Mouse (Mus musculus): ENCODE results near the gene Trim11.

Trim11 gene

GRCm38 (mm10) chr11:58980381-58980990 lies 2.6 kb downstream of the Trim11 start:
- no peak for DNase-seq (ENCODE audit: low read depth, low spot score)

GRCm38 (mm10) chr11:58981541-58982447 lies 3.9 kb downstream of the Trim11 start:
- peak; percentile 86 for DNase-seq (ENCODE audit: low read depth, low spot score)

GRCm38 (mm10) chr11:58982471-58983097 lies 4.7 kb downstream of the Trim11 start:
- peak; percentile 21 for DNase-seq (ENCODE audit: low read depth, low spot score)

GRCm38 (mm10) chr11:58983691-58984341 lies 5.9 kb downstream of the Trim11 start:
- DNase-seq (ENCODE audit: low read depth, low spot score), result no peak

GRCm38 (mm10) chr11:58984657-58985056 lies 6.8 kb downstream of the Trim11 start:
- no peak for DNase-seq (ENCODE audit: low read depth, low spot score)

- no peak for DNase-seq (ENCODE audit: low read depth, low spot score)
Observed at GRCm38 (mm10) chr11:58985299-58985917, 7.5 kb downstream of the Trim11 start.

- no peak for DNase-seq (ENCODE audit: low read depth, low spot score)
Observed at GRCm38 (mm10) chr11:58989166-58989565, 11.3 kb downstream of the Trim11 start.

GRCm38 (mm10) chr11:58990141-58990540 lies 12.2 kb downstream of the Trim11 start:
- no peak for DNase-seq (ENCODE audit: low read depth, low spot score)

- DNase-seq (ENCODE audit: low read depth, low spot score), result no peak
Observed at GRCm38 (mm10) chr11:58990794-58991193, 12.9 kb downstream of the Trim11 start.

- no peak for DNase-seq (ENCODE audit: low read depth, low spot score)
Observed at GRCm38 (mm10) chr11:58991911-58992310, 14.0 kb downstream of the Trim11 start.

GRCm38 (mm10) chr11:58993091-58993670 lies 15.3 kb downstream of the Trim11 start:
- DNase-seq (ENCODE audit: low read depth, low spot score), result no peak

GRCm38 (mm10) chr11:58994337-58994826 lies 16.5 kb downstream of the Trim11 start:
- DNase-seq (ENCODE audit: low read depth, low spot score), result peak; percentile 60

- no peak for DNase-seq (ENCODE audit: low read depth, low spot score)
Observed at GRCm38 (mm10) chr11:58995061-58995806, 17.3 kb downstream of the Trim11 start.

- peak; percentile 70 for DNase-seq (ENCODE audit: low read depth, low spot score)
Observed at GRCm38 (mm10) chr11:58995807-58996370, 18.0 kb downstream of the Trim11 start.

GRCm38 (mm10) chr11:58997541-58997940 lies 19.6 kb downstream of the Trim11 start:
- no peak for DNase-seq (ENCODE audit: low read depth, low spot score)

GRCm38 (mm10) chr11:58999158-58999557 lies 21.3 kb downstream of the Trim11 start:
- DNase-seq (ENCODE audit: low read depth, low spot score), result no peak

GRCm38 (mm10) chr11:58999830-59000229 lies 21.9 kb downstream of the Trim11 start:
- DNase-seq (ENCODE audit: low read depth, low spot score), result no peak

GRCm38 (mm10) chr11:59000635-59001034 lies 22.7 kb downstream of the Trim11 start:
- no peak for DNase-seq (ENCODE audit: low read depth, low spot score)

- DNase-seq (ENCODE audit: low read depth, low spot score), result no peak
Observed at GRCm38 (mm10) chr11:59002327-59003079, 24.6 kb downstream of the Trim11 start.

Data from CD4-positive, CD25-positive, alpha-beta regulatory T cell, adult 2 months (primary cell).